Mouse (Mus musculus): ENCODE data around the gene Chd9.

Chd9 gene

DNA sequence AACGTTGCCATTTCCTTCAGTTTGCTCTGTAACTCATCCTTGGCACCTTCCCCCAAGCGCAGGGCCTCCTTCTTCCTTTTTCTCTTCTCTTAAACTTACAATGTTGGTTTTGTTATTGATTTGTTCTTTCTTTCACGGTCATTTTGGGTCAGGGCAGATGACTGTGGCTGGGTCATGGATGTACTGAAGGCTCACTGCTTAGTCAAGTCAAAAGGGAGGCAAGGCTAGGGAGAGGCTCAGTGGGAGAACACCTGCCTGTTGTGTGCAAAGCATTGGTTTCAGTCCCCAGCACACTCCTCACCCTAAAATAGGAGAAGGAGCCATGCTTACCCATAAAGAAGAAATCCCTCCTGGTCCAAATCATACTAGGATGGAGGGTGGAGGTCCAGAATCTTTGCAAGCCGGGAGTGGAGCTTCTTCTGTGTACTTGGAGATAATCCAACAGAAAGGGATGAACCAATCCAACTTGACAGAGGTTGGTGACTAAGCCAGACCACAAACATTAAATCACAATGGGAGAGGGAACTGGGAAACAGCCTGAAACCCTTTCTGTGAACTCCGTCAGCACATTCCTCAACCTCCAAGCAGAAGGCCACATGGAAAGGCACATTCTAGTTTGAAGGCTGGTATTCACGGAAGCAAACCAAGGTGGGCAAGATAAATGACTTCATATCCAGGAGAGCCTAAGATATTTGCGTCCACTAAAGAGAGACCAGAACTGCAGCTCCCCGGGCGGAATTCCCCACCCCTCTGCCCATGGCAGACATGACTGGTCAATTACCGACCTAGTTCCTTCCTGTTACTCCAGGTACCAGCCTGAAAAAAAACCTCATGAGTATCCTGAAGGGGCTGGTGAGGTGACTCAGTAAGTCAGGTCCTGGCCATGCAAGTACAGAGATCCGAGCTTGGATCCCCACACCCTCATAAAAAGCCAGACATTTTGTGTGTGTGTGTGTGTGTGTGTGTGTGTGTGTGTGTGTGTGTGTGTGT is 11.9 kb downstream of the Chd9 start:
- DNase-seq (ENCODE audit: low spot score) = no peak

DNA sequence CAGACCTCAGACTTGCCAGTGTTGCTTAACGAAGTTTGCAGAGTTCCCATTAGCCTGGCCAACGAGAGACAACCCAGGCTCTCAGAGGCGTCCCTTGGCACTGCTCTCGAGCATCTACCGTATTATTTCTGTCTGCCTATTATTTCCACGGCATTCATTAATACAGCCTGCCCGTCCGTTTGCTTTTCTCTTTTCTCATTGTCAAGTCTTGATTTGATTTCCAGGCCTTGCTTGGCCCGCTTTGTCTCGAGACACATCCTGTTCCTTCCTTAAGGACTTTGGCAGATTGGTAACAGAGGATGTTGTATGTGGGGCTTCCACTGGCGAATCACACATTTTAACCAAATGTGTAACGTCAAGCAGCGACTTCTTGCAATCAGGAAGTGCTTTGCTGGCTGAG is 13.2 kb downstream of the Chd9 start:
- no peak for DNase-seq (ENCODE audit: low spot score)

DNA sequence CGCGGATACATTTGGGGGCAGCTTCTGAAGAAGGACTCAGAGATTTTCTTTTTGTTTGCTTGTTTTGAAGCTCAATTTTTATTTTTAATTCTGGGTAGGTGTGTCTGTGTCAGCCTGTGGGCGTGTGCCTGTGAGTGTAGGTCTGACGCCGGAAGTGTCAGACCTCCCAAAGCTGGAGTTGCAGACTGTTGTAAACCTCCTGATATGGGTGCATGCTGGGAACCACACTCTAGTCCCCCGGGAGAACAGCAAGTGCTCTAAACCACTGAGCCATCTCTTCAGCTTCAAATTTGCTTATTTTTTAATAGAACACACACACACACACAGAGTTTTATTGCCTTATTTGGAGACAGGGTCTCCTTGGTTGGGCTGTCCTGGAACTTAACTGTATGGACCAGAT is 15.0 kb downstream of the Chd9 start:
- DNase-seq (ENCODE audit: low spot score) = no peak

DNA sequence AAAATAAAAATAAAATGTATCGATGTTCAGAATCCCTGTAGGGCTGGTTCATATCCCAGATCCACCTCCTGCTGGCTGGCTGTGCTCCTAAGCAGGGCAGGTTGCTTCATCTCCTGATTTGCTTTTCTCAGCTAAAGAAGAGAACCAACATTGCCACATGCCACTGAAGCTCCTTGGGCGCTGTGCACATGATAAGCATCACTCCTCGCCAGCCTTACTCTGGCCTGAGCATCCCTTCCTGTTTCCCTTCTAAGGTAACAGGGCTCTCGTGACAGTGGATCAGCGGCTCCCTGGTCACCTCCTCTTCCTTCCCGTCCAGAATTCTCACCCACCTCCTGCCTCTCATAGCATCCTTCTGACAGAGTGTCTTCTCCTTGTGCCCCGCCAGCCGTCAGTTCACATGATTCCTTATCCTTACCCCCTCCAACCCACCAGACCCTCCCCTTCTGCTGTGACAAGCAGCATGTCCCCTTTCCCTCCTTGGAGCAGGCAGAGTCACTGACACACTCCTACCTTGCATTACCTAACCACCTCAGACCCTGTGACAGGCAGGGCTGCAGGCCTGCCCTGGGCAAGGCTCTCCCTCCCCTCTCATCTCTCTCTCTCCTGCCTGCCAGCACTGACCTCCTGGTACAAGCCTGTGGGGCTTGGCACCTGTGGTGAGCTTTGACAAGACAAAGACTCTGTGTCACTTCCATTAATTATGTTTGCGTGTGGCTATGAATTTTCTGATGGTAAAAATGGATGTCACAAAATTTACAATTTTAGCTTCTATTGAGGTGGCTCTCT is 16.2 kb downstream of the Chd9 start:
- no peak for DNase-seq (ENCODE audit: low spot score)

DNA sequence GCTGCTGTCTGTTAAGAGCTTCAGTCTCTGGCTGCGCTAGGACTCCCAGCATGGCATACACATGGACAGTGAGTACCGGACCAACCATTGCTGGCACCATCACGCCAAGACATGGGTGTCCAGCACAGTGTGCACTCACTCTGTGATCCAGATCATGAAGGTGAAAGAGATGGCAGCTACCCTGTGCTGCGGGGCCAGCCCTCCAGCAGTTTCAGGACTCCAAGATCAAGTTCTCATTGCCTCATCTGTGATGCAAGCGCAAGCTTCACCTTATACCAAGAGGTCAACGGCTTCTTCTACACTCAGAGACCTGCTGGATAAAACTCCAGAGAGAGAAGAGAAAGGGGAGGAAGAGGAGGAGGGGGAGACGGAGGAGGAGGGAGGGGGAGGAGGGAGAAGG is 19.8 kb downstream of the Chd9 start:
- DNase-seq (ENCODE audit: low spot score) = no peak

DNA sequence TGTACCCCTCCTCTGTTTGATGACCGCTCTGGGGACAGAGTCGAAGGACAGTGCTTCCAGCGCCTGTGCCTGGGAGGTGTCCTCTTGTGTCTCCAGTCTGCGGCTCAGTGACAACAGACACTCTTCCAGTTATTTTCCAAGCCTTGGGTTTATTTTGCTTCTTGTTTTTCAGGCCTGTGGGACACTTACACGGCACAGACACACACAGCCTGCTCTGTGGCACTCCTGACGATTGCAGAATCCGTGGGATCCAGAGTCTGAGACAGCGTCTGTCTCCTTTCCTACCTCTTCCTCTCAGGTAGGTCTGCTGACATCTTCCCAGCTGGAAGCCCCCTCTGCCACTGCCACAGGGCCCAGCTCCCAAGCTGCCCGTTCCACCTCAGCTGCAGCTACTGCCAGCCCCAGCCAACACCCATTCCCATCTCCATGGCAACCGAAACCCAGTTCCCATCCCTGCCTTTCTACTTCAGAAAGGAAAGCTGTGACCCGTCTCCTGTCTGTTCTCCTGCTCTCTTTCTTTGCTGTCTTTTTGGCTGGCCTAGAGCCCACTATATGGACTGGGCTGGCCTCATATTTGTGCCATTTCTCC is 21.4 kb downstream of the Chd9 start:
- DNase-seq (ENCODE audit: low spot score) = no peak

DNA sequence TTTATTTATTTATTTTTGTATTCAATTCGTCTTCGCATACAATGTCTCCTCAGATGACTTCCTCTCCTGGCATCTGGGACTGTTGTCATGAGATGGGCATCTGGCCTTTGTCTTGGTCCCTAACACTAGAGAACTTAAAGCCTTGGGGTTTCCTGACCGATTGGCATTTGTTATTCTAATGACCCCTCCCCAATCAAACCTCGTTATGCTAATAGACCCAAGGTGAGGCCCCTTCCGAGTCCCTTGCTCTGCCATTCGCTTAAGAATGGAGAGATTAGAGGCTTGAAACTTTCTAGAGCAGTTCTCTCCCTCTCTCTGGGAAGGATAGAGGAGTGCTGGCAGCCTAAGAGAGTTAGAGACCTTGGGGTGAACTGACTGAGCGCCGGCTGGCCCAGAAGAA is 23.4 kb downstream of the Chd9 start:
- no peak for DNase-seq (ENCODE audit: low spot score)

DNA sequence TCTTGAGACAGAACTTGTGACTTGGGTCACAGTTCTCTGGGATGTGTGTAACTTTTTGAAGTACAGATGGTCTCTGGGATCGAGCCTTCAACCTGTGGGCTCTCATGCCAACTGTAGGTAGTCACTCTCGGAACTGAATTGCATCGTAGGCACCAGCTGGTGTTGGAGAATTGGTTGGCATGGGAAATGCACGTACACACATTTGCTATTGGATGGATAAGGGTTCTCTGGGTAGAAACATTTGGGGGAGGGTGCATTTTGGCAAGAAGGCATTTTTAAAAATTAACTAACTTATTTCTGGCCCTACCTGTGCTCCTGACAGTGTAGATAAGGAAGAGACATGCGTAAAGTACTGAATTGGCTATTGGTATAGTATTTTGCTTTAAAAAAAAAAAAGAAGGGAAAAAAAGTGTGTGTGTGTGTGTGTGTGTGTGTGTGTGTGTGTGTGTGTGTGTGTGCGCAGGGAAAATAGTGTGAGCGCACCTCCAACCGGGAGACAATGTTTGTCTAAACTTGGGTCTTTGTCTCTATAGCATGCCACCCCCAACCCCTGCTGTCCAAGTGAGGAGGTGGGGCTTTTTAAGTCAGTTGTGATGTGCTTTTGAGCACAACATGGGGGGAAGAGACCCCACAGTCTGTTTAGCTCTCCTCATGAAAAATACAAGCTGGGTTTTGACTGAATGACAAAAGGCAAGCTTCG is 26.0 kb downstream of the Chd9 start:
- DNase-seq (ENCODE audit: low spot score) = no peak

DNA sequence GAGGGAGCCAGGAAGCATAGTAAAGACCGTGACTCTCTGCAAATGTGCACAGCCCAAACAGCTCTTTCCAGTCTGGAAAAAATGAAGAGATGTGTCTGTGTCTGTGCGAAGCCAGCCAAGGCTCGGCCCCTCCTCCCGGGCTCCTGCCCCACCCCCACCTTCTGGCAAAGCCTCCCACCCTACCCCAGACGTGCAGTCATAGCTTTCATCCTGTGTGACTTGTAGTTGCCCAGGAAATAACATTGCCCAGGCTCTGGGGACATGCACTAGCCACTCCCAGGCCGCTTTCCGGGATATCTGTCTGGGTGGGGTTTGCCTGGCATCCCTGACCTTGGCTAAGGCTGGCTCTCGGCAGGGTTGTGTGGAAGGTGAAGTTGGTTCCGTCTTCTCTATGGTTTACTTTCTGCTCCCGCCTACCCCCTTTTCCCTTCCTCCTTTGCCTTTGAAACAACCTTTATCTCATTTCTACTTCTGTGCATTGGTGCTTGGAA is 26.6 kb downstream of the Chd9 start:
- DNase-seq (ENCODE audit: low spot score) = no peak

DNA sequence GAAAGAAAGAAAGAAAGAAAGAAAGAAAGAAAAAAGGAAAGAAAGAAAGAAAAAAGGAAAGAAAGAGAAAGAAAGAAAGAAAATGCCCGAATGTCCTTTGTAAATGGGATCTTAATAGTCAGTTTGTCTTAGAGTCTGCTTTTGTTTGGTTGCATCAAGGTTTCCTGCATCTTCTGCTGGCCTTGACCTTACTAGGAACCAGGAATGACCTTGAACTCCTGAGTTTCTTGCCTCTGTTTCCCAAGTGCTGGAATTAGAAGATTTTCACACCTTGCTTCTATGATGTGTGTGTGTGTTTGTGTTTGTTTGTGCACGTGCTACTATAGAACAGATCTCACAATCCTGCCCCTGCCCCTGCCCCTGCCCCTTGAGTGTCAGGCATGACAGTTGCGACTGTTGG is 28.0 kb downstream of the Chd9 start:
- no peak for DNase-seq (ENCODE audit: low spot score)

DNA sequence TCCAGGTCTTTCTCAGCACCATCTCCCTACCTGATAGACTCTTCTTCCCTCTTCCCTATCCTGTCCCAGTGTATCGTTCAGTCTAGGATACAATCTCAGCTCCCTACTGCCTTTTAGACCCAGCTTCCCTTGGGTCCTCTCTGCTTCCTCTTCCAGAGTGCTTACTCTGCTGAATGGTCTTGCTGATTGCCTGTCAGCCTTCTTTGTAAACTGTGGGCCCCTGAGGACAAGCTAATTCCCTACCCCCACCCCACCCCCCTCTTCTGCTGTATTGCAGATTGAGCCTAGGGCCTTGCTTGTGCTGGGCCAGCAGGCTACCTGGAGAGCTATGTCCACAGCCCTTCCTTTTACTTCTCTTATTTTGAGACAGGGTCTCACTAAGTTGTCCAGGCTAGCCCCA is 28.8 kb downstream of the Chd9 start:
- no peak for DNase-seq (ENCODE audit: low spot score)

DNA sequence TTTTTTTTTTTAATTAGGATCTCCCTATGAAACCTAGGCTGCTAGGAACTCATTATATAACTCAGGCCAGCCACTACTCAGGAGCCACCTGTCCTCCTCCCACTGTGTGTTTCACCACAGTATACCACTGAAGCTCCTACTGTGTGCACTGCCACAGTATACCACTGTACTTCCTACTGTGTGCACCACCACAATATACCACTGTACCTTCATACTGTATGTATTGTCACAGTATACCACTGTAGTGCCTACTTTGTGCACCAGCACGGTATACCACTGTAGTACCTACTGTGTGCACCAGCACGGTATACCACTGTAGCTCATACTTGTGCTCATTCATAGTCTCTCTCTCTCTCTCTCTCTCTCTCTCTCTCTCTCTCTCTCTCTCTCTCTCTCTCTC is 29.9 kb downstream of the Chd9 start:
- DNase-seq (ENCODE audit: low spot score) = no peak

DNA sequence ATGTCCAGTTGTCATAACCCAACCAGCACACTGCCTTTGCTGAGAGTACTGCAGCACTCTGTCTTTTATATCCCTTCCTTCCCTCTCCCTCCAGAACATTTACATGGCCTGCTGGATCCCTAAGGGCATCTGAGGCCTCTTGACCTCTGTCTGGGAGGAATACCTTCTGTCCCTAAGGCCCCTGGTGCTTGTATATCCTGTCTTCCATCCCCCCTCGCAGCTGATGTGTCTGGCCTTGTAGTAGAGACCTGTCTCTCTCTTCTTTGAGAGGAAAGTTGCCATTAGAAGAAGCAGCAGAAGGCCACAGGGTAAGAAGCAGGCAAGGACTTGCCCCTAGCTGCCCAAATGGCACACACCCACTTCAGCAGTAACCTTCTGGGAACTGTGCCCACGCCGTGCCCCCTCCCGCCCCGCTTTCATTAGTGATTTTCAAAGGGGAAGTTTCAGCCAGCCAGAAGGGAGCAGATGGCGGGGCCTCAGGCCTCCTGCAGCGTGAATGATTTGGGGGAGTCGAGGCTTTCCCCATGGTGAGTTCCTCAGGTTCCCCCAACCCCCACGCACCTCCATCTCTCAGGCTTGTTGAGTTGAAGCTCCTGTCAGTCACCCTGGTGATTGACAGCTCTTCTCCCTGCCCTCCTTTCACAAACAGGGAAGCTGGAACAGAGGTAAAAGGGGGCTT is 33.3 kb downstream of the Chd9 start:
- no peak for DNase-seq (ENCODE audit: low spot score)

DNA sequence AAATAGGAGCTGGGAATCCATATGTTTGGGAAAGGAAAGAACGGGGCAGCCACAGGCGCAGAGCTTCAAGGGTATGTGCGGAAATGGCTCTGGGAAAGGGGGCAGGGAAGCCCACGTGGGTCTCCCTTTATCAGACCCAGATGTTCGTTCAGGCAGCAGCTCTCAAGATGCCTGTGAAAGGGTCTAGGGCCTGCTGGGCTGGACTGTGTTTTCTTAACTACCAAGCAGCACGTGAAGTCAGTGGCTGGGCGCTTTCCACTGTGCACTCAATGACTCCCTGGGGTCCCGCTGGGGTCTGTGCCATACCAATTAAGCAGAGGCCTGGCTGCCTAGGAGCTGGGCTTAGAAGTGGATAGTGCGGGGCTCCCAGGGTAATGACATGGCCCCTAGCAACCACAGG is 33.9 kb downstream of the Chd9 start:
- DNase-seq (ENCODE audit: low spot score) = no peak

DNA sequence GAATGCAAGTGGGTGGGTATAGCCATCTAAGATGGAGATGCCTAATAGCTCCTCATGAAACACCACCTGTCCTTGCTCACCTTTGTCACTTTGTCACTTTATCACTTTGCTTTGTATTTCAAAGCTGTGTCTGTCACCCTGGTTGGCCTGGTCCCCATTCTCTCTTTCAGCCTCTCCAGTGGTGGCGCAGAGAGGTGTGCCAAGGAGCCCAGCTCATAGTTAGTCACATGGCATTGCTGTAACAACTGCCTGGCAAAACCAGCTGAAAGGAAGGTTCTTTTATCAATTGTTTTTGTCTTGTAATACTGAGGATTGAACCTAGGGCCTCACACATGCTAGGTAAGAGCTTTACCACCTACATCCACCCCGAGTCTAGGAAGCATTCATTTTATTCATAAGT is 38.9 kb downstream of the Chd9 start:
- no peak for DNase-seq (ENCODE audit: low spot score)

DNA sequence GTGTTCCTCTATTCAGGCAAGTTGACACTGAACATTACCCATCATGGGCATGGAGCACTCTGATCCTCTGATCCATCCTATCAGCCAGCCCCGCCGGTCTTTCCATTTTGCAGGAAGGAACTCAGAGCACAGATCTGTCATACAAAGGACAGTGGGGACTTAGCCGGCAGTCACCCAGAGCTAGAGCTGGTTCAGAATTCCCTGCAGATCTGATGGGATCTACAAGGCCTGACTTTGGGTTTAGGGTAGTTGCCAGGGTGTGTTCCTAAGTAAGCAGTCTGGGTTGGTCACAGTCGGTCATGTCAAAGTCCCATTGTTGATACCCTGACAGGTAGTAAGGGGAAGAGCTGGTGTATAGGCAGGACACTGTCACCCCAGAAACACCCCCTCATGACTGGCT is 39.8 kb downstream of the Chd9 start:
- no peak for DNase-seq (ENCODE audit: low spot score)

DNA sequence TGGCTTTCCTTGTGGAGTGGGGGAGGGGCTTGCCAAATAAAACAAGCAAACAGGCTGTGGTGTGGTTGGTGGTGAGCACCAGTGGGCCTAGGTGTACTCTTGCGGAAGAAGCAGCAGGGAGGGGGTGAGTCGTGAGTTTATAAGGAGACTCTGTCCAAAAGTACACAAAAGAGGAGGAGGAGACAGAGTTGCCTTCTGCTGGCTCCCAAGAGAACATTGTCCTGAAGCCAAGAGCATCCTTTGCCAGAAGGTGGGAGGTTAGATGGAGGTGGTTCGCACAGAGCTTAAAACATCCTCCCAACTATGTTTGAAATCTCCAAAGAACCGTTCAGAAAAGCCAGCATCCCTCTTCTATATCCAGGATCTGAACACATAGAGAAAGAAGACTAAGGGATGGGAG is 40.2 kb downstream of the Chd9 start:
- DNase-seq (ENCODE audit: low spot score) = no peak

DNA sequence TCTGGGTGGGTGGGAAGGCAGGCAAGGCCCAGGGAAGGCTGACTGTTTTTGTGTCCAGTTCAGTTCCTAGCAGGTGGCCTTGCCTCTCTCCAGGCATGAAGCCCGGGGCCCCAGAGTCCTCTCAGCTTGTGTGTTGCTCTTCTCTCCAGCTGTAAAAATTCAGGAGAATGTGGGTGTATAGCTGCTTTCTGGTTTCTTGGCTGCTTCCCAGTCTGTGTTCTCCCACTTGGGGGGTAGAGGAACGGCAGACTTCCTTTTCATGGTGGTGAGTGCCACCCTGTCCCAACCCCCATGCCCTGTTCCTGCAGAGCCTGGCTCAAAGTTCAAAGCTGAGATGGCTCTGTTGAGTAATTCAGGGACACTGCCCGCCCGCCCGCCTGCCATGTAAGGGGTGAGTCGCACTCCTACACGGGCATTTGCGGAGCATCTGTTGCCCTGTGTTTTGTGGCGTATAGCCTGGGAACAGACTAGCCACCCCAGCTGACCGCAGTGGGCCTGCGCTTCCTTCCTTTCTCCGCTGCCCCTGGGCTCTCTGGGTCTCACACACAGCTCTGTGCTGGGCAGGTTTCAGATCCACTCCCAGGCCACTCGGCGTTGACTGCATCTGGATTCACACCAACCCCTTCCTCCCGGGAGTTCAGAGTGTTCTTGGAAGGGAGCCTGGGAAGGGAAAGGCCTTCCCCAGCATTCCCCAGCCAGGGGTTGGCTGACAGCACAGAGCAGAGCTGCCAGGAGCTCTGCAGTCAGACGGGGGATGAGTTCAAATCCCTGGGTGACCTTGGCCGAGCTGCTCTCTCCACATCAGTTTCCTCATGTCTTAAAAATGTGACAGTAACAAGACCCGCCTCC is 41.1 kb downstream of the Chd9 start:
- no peak for DNase-seq (ENCODE audit: low spot score)

DNA sequence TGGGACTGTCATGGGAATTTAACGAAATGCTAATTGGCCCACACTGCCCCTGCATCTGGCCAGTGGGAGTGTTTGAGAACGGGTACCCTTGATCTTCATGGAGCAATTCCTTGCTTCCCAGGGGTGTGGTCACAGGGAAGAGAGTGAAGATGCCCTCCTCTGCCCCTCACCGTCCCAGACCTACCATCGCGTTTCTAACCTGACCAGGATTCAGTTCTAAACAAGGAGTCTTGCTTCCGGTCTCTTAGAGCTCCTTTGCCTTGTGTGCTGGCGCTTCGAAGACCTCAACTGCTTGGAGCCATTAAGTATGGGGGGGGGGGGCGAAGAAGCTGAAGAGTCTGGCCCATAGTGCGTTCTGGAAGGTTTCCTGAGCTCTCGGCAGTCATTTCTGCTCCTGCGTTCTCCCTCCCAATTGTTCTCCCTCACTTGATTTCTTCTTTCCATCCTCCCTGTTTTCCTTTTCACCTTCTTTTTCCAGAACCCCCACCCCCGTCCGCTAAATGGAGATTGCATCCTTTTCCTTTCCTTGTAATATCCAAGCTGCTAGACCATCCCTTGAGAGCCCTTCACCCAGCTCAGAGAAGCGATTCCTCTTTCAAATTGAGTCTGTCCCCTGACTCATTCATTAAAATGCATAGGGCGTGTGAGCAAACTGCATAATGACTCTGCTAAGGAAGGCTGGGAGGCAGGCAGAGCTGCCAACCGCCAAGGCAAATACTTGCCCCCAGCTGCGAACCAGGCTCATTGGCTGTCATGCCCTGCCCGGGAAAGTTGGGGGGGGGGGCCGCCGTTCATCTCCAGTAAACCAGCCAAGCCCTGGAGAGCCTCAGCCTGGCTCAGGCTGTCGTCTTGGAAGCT is 42.0 kb downstream of the Chd9 start:
- DNase-seq (ENCODE audit: low spot score) = no peak

Data from T-cell, adult 2 months (primary cell).